ENCODE assay signal across 18 mouse cellular contexts in genomic region chr7:117922270-117922669, GRCm38 (mm10).
DNase-seq lines count a peak whose midpoint lies in the region.
"Had no signal": no experiment of that assay in that cellular context is flagged by ENCODE, and none has a peak within 500 bp of the region (broad histone marks: within the 10 kb centered on the region; RNA-seq: fewer than 3 reads in every experiment).

No protein-coding gene starts in this region.

- no peak overlapping the region for H3K4me3 ChIP-seq in heart, embryonic 10.5 days
- H3K4me3 ChIP-seq: embryonic facial prominence, embryonic 12.5 days; heart, adult 2 months; limb, embryonic 13.5 days; midbrain, embryonic 15.5 days had no signal

- no peaks in the 10 kb centered on the region for H3K4me1 ChIP-seq in heart, embryonic 10.5 days
- H3K4me1 ChIP-seq: embryonic facial prominence, embryonic 12.5 days; limb, embryonic 13.5 days; midbrain, embryonic 15.5 days had no signal

- no peak overlapping the region for H3K27ac ChIP-seq in heart, embryonic 10.5 days
- H3K27ac ChIP-seq: embryonic facial prominence, embryonic 12.5 days; heart, adult 2 months; limb, embryonic 13.5 days; liver, embryonic 14.5 days; midbrain, embryonic 15.5 days had no signal

- DNase-seq in heart, adult 11 months, result peak; percentile 81
- DNase-seq in heart, embryonic 10.5 days (ENCODE audit: low spot score), result no peak
- DNase-seq in layer of hippocampus, adult 18-20 months (ENCODE audit: low spot score in 2 of 2), result peak; percentile 18 to 42
- peak; percentile 49 to 65 for DNase-seq in left cerebral cortex, adult 9 months (ENCODE audit: low spot score in 2 of 2)
- peak; percentile 65 for DNase-seq in right cerebral cortex, postnatal 25 days
- no peak for DNase-seq in gastrocnemius, postnatal 10 days
- DNase-seq in ovary, adult 18-20 months (ENCODE audit: low spot score), result no peak
- no peak for DNase-seq in heart, postnatal 36 days
- DNase-seq: adrenal gland, postnatal 10 days; cerebellum, adult 18-20 months; cerebellum, postnatal 36 days; heart, adult 2 months; kidney, adult 2 months; kidney, postnatal 36 days had no signal

- no peaks in the 10 kb centered on the region for H3K9me3 ChIP-seq in heart, embryonic 10.5 days
- H3K9me3 ChIP-seq: embryonic facial prominence, embryonic 12.5 days; limb, embryonic 13.5 days; midbrain, embryonic 15.5 days had no signal

- no peaks in the 10 kb centered on the region for H3K36me3 ChIP-seq in heart, embryonic 10.5 days
- H3K36me3 ChIP-seq: embryonic facial prominence, embryonic 12.5 days; limb, embryonic 13.5 days; midbrain, embryonic 15.5 days had no signal

- intact Hi-C loops in heart, postnatal 36 days (cut with DNase I), result no loop called here

- H3K27me3 ChIP-seq in heart, embryonic 10.5 days (ENCODE audit: insufficient read depth, poor library complexity, severe bottlenecking), result no peaks in the 10 kb centered on the region
- H3K27me3 ChIP-seq: embryonic facial prominence, embryonic 12.5 days; limb, embryonic 13.5 days; midbrain, embryonic 15.5 days had no signal

Comparison
In these comparisons a context has a peak if more than half of its experiments do, and no peak if none do; other contexts are left out.
1. DNase-seq: peak in heart, adult 11 months (single experiment), layer of hippocampus, adult 18-20 months (2 of 2), left cerebral cortex, adult 9 months (2 of 2) and right cerebral cortex, postnatal 25 days (single experiment); none in heart, embryonic 10.5 days (single experiment), gastrocnemius, postnatal 10 days (single experiment), ovary, adult 18-20 months (single experiment) and heart, postnatal 36 days (0 of 2).